Mouse (Mus musculus) limb, embryonic 13.5 days (tissue): ENCODE results near the gene Gnb2. TPM values are rescaled to one million over a fixed set of nuclear protein-coding genes. Genes with fewer than 3 reads are reported as not detected.
A peak's percentile ranks its signal among the peaks of the same experiment; 100 is the strongest.

Experiments
- ATAC-seq: fragments of 200-750 bp; cut with Nextera tagmentation; 2 replicates; pipeline ENCODE4 v1.8.0; 2017; ENCODE audit warnings: low read depth, moderate number of reproducible peaks, moderate TSS enrichment; ENCODE audit not compliant: low FRiP score
- H3K27ac ChIP-seq: fragments of 300-500 bp; sonication (generic); 2 replicates; pipeline ENCODE4 v1.5.1; 2015; ENCODE audit warnings: inconsistent platforms, mild to moderate bottlenecking, moderate library complexity
- H3K27me3 ChIP-seq: fragments of 300-500 bp; sonication (generic); 2 replicates; pipeline ENCODE4 v1.6.1; 2015; ENCODE audit warnings: mild to moderate bottlenecking, inconsistent platforms
- H3K36me3 ChIP-seq: fragments of 300-500 bp; sonication (generic); 2 replicates; pipeline ENCODE4 v1.6.1; 2015; ENCODE audit warnings: inconsistent platforms, mild to moderate bottlenecking, moderate library complexity
- H3K4me1 ChIP-seq: fragments of 300-500 bp; sonication (generic); 2 replicates; pipeline ENCODE4 v1.6.1; 2015; ENCODE audit warnings: inconsistent platforms
- H3K4me2 ChIP-seq: fragments of 300-500 bp; sonication (generic); replicated peaks from 2 replicates; pipeline ENCODE4 v1.6.1; 2015; ENCODE audit warnings: inconsistent platforms, mild to moderate bottlenecking, moderate library complexity
- H3K4me3 ChIP-seq: fragments of 300-500 bp; sonication (generic); 2 replicates; pipeline ENCODE4 v1.5.1; 2015; ENCODE audit warnings: moderate library complexity, mild to moderate bottlenecking, inconsistent platforms
- H3K9ac ChIP-seq: fragments of 300-500 bp; sonication (generic); 2 replicates; pipeline ENCODE4 v1.6.1; 2015; ENCODE audit warnings: mild to moderate bottlenecking, inconsistent platforms
- H3K9me3 ChIP-seq: fragments of 300-500 bp; sonication (generic); 2 replicates; pipeline ENCODE4 v1.6.1; 2016; ENCODE audit warnings: inconsistent platforms
- WGBS: fragments of 180-500 bp; shearing (Covaris S2); methylation state at CpG from one replicate; pipeline ENCODE4 v1.1.7; 2015; 5-methylcytosine and 5-hydroxymethylcytosine counted together
- polyA plus RNA-seq: library from polyadenylated mRNA; unstranded; fragments of >200 nt; fragmentation: Nextera tagmentation; extraction: Ambion mirVana; gene quantifications from 2 replicates; pipeline ENCODE4 v1.2.1, GENCODE M21; 2015

Gnb2 gene
- polyA plus RNA-seq, 1 experiment from 2014 or later = 343 TPM

GRCm38 (mm10) chr5:137562965-137563364, 29.7 kb upstream of the Gnb2 start:
- Histone ChIP-seq H3K36me3 (no peaks in the 10 kb centered on the region), H3K4me3 (no peak overlapping the region), H3K4me2 (no peak overlapping the region), H3K27me3 (no peaks in the 10 kb centered on the region), H3K27ac (no peak overlapping the region), H3K9me3 (no peaks in the 10 kb centered on the region), H3K9ac (no peak overlapping the region), H3K4me1 (no peaks in the 10 kb centered on the region)
- 72% methylated on average over 10 of the region's 10 CpGs for WGBS
- ATAC-seq = no peak

- no peaks in the 10 kb centered on the region for H3K9me3 ChIP-seq
- H3K36me3 ChIP-seq = no peaks in the 10 kb centered on the region
- no peaks in the 10 kb centered on the region for H3K27me3 ChIP-seq
- ATAC-seq = no peak
- H3K4me2 ChIP-seq = no peak overlapping the region
- WGBS = 62% methylated on average over 6 of the region's 6 CpGs
- H3K9ac ChIP-seq = no peak overlapping the region
- no peaks in the 10 kb centered on the region for H3K4me1 ChIP-seq
- H3K27ac ChIP-seq = no peak overlapping the region
- H3K4me3 ChIP-seq = no peak overlapping the region
Measured at GRCm38 (mm10) chr5:137561556-137561955, 28.2 kb upstream of the Gnb2 start.

- Histone ChIP-seq H3K27me3 (peaks cover 19% of the 10 kb centered on the region), H3K27ac (no peak overlapping the region), H3K4me3 (no peak overlapping the region), H3K36me3 (no peaks in the 10 kb centered on the region), H3K4me1 (peaks cover 8% of the 10 kb centered on the region; the same call in 1 of the 2 replicates), H3K9me3 (no peaks in the 10 kb centered on the region), H3K9ac (no peak overlapping the region), H3K4me2 (peak overlapping the region; percentile 53; the same call in 1 of the 2 replicates)
- 44% methylated on average over 11 of the region's 11 CpGs for WGBS
- 0 out of 2 replicates have a peak, but pooled peaks have one; percentile 36 for ATAC-seq
Measured at GRCm38 (mm10) chr5:137553898-137554297, 20.6 kb upstream of the Gnb2 start.

GRCm38 (mm10) chr5:137553411-137553837, 20.1 kb upstream of the Gnb2 start, which contains the start of gene Actl6b:
TSS of gene Actl6b (plus strand) at chr5:137553517.
- H3K27me3 ChIP-seq = peaks cover 19% of the 10 kb centered on the region
- H3K4me2 ChIP-seq = peak within 1 kb of the TSS; percentile 53
- H3K9ac ChIP-seq = no peak within 1 kb of the TSS
- WGBS = 1% methylated on average over 37 of the region's 37 CpGs
- H3K36me3 ChIP-seq = no peaks in the 10 kb centered on the region
- no peaks in the 10 kb centered on the region for H3K9me3 ChIP-seq
- H3K4me3 ChIP-seq = peak within 1 kb of the TSS; percentile 19
- H3K27ac ChIP-seq = no peak within 1 kb of the TSS
- ATAC-seq = peak; percentile 77
- peaks cover 8% of the 10 kb centered on the region; the same call in 1 of the 2 replicates for H3K4me1 ChIP-seq

- 32% methylated on average over 6 of the region's 6 CpGs for WGBS
- H3K4me3 ChIP-seq = peak overlapping the region; percentile 19
Measured at GRCm38 (mm10) chr5:137553000-137553399, 19.7 kb upstream of the Gnb2 start.

GRCm38 (mm10) chr5:137551119-137551518, 17.8 kb upstream of the Gnb2 start:
- no peak overlapping the region for H3K4me3 ChIP-seq
- WGBS = 76% methylated on average over 5 of the region's 5 CpGs
- H3K27ac ChIP-seq = no peak overlapping the region
- no peak overlapping the region for H3K9ac ChIP-seq
- H3K4me1 ChIP-seq = peaks cover 8% of the 10 kb centered on the region; the same call in 1 of the 2 replicates
- H3K4me2 ChIP-seq = no peak overlapping the region
- H3K9me3 ChIP-seq = no peaks in the 10 kb centered on the region
- peaks cover 19% of the 10 kb centered on the region for H3K27me3 ChIP-seq
- no peaks in the 10 kb centered on the region for H3K36me3 ChIP-seq
- no peak for ATAC-seq

More at GRCm38 (mm10) chr5:137553000-137553399, 19.7 kb upstream of the Gnb2 start:
- no peaks in the 10 kb centered on the region for H3K36me3 ChIP-seq
- H3K27ac ChIP-seq = no peak overlapping the region
- H3K9me3 ChIP-seq = no peaks in the 10 kb centered on the region
- H3K27me3 ChIP-seq = peaks cover 19% of the 10 kb centered on the region
- no peak overlapping the region for H3K9ac ChIP-seq
- ATAC-seq = no peak
- H3K4me1 ChIP-seq = peaks cover 8% of the 10 kb centered on the region; the same call in 1 of the 2 replicates
- peak overlapping the region; percentile 53 for H3K4me2 ChIP-seq

- 91% methylated on average over 2 of the region's 2 CpGs for WGBS
- Histone ChIP-seq H3K9me3 (no peaks in the 10 kb centered on the region), H3K27me3 (peaks cover 14% of the 10 kb centered on the region), H3K36me3 (no peaks in the 10 kb centered on the region), H3K9ac (no peak overlapping the region), H3K4me2 (no peak overlapping the region), H3K27ac (no peak overlapping the region), H3K4me1 (peaks cover 8% of the 10 kb centered on the region; the same call in 1 of the 2 replicates), H3K4me3 (no peak overlapping the region)
- ATAC-seq = no peak
Measured at GRCm38 (mm10) chr5:137549840-137550239, 16.5 kb upstream of the Gnb2 start.

- 70% methylated on average over 4 of the region's 4 CpGs for WGBS
- H3K9me3 ChIP-seq = no peaks in the 10 kb centered on the region
Measured at GRCm38 (mm10) chr5:137545596-137545995, 12.3 kb upstream of the Gnb2 start.

GRCm38 (mm10) chr5:137544926-137545325, 11.6 kb upstream of the Gnb2 start:
- Histone ChIP-seq H3K4me3 (no peak overlapping the region), H3K4me1 (no peaks in the 10 kb centered on the region), H3K27me3 (no peaks in the 10 kb centered on the region), H3K36me3 (no peaks in the 10 kb centered on the region), H3K27ac (no peak overlapping the region), H3K9me3 (no peaks in the 10 kb centered on the region), H3K4me2 (no peak overlapping the region), H3K9ac (no peak overlapping the region)
- WGBS = 60% methylated on average over 6 of the region's 6 CpGs
- no peak for ATAC-seq

More at GRCm38 (mm10) chr5:137545596-137545995, 12.3 kb upstream of the Gnb2 start:
- Histone ChIP-seq H3K4me1 (no peaks in the 10 kb centered on the region), H3K27ac (no peak overlapping the region), H3K4me2 (no peak overlapping the region), H3K27me3 (no peaks in the 10 kb centered on the region), H3K4me3 (no peak overlapping the region), H3K9ac (no peak overlapping the region), H3K36me3 (no peaks in the 10 kb centered on the region)
- no peak for ATAC-seq

GRCm38 (mm10) chr5:137541768-137542540, 8.6 kb upstream of the Gnb2 start:
- H3K36me3 ChIP-seq = no peaks in the 10 kb centered on the region
- no peaks in the 10 kb centered on the region for H3K27me3 ChIP-seq
- H3K9me3 ChIP-seq = no peaks in the 10 kb centered on the region
- no peaks in the 10 kb centered on the region for H3K4me1 ChIP-seq
- H3K4me2 ChIP-seq = no peak overlapping the region
- H3K27ac ChIP-seq = no peak overlapping the region
- ATAC-seq = no peak
- H3K9ac ChIP-seq = no peak overlapping the region
- H3K4me3 ChIP-seq = no peak overlapping the region
- WGBS = 73% methylated on average over 5 of the region's 5 CpGs

- ATAC-seq = no peak
- Histone ChIP-seq H3K27me3 (no peaks in the 10 kb centered on the region), H3K4me3 (no peak overlapping the region), H3K9me3 (no peaks in the 10 kb centered on the region), H3K4me1 (no peaks in the 10 kb centered on the region), H3K36me3 (no peaks in the 10 kb centered on the region), H3K4me2 (no peak overlapping the region), H3K9ac (no peak overlapping the region), H3K27ac (no peak overlapping the region)
- WGBS = 70% methylated on average over 6 of the region's 6 CpGs
Measured at GRCm38 (mm10) chr5:137540991-137541390, 7.7 kb upstream of the Gnb2 start.

GRCm38 (mm10) chr5:137539291-137539801, 6.0 kb upstream of the Gnb2 start:
- ATAC-seq = no peak
- no peak overlapping the region for H3K4me3 ChIP-seq
- no peaks in the 10 kb centered on the region for H3K36me3 ChIP-seq
- no peaks in the 10 kb centered on the region for H3K9me3 ChIP-seq
- H3K4me2 ChIP-seq = no peak overlapping the region
- H3K27ac ChIP-seq = no peak overlapping the region
- H3K9ac ChIP-seq = no peak overlapping the region
- no peaks in the 10 kb centered on the region for H3K4me1 ChIP-seq
- no peaks in the 10 kb centered on the region for H3K27me3 ChIP-seq
- 78% methylated on average over 7 of the region's 7 CpGs for WGBS
